Mouse (Mus musculus) liver, embryonic 15.5 days (tissue): Measurements from ENCODE around the gene Mzf1. TPM values are rescaled to one million over a fixed set of nuclear protein-coding genes. Genes with fewer than 3 reads are reported as not detected.
A peak's percentile ranks its signal among the peaks of the same experiment; 100 is the strongest.

Experiments
- ATAC-seq: fragments of 200-750 bp; cut with Nextera tagmentation; 2 replicates; pipeline ENCODE4 v1.8.0; 2017; ENCODE audit warnings: moderate number of reproducible peaks, mild to moderate bottlenecking, moderate library complexity; ENCODE audit not compliant: insufficient read depth
- H3K27ac ChIP-seq: fragments of 300-500 bp; sonication (generic); replicated peaks from 2 replicates; pipeline ENCODE4 v1.5.1; 2015; ENCODE audit warnings: mild to moderate bottlenecking, inconsistent platforms
- H3K27me3 ChIP-seq: fragments of 300-500 bp; sonication (generic); 2 replicates; pipeline ENCODE4 v1.6.1; 2015; ENCODE audit warnings: mild to moderate bottlenecking, inconsistent platforms
- H3K36me3 ChIP-seq: fragments of 300-500 bp; sonication (generic); replicated peaks from 2 replicates; pipeline ENCODE4 v1.6.1; 2015; ENCODE audit warnings: moderate library complexity, mild to moderate bottlenecking, inconsistent platforms
- H3K4me1 ChIP-seq: fragments of 300-500 bp; sonication (generic); replicated peaks from 2 replicates; pipeline ENCODE4 v1.6.1; 2015; ENCODE audit warnings: inconsistent platforms
- H3K4me2 ChIP-seq: fragments of 300-500 bp; sonication (generic); 2 replicates; pipeline ENCODE4 v1.6.1; 2015; ENCODE audit warnings: moderate library complexity, mild to moderate bottlenecking, inconsistent platforms
- H3K4me3 ChIP-seq: fragments of 300-500 bp; sonication (generic); replicated peaks from 2 replicates; pipeline ENCODE4 v1.5.1; 2015; ENCODE audit warnings: mild to moderate bottlenecking, inconsistent platforms
- H3K9ac ChIP-seq: fragments of 300-500 bp; sonication (generic); 2 replicates; pipeline ENCODE4 v1.6.1; 2015; ENCODE audit warnings: moderate library complexity, mild to moderate bottlenecking, inconsistent platforms
- H3K9me3 ChIP-seq: fragments of 300-500 bp; sonication (generic); replicated peaks from 2 replicates; pipeline ENCODE4 v1.6.1; 2016; ENCODE audit warnings: inconsistent platforms
- WGBS: fragments of 180-500 bp; shearing (Covaris S2); methylation state at CpG from one replicate; pipeline ENCODE4 v1.1.7; 2015; ENCODE audit warnings: mixed read lengths; ENCODE audit not compliant: insufficient replicate concordance; 5-methylcytosine and 5-hydroxymethylcytosine counted together
- polyA plus RNA-seq: library from polyadenylated mRNA; unstranded; fragments of >200 nt; fragmentation: Nextera tagmentation; extraction: Ambion mirVana; gene quantifications from 2 replicates; pipeline ENCODE4 v1.2.1, GENCODE M21; 2015

The Mzf1 gene
- polyA plus RNA-seq, 1 experiment from 2014 or later = 0.37 TPM

DNA sequence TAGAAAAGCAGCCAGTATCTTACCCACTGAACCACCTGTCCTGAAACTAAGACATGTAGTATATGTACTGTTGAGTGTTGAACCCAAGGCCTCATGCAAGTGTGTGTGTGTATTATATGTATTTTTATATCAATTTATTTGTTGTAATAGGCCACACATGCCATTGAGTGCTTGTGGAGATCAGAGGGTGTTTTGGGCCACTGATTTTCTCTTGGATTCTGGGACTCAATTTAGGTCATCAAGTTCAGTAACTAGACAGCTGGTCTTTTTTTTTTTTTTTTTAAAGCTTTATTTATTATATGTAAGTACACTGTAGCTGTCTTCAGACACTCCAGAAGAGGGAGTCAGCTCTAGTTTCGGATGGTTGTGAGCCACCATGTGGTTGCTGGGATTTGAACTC, 39.3 kb downstream of the Mzf1 start:
- no peak for ATAC-seq
- no peak overlapping the region for H3K27ac ChIP-seq
- 63% methylated on average over 1 of the region's 1 CpGs for WGBS
- H3K4me2 ChIP-seq = no peak overlapping the region
- no peaks in the 10 kb centered on the region for H3K27me3 ChIP-seq
- no peaks in the 10 kb centered on the region for H3K36me3 ChIP-seq
- H3K4me3 ChIP-seq = no peak overlapping the region
- H3K9ac ChIP-seq = no peak overlapping the region
- peaks cover 43% of the 10 kb centered on the region for H3K4me1 ChIP-seq
- H3K9me3 ChIP-seq = no peaks in the 10 kb centered on the region

DNA sequence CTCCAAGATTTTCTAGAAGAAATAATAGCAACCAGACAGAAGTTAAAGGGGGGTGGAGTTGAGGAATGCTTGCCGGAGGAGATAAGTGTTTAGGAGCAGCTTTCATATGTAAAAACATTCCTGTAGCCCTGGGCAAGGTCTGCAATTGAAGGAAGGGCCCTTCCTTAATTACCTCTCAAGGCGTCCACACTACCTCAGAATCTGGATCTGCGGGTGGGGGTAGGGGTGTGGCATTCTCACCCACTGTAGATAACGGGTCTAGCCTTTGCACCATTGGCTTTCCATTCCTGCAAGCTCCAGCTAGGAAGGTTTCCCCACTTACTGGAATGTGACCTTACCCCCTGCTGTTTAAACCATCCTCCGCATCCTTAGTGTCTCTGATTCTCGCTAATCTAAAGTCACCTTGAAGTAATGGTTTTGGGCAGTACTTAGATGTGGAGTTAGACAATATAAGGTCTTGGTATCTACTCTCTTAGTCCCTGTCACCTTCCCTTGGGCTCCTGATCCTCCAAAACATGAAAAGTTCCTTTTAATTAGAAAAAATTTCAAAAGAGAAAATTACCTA, 40.2 kb downstream of the Mzf1 start:
- H3K4me2 ChIP-seq = no peak overlapping the region
- WGBS = 40% methylated on average over 6 of the region's 6 CpGs
- no peak overlapping the region for H3K9ac ChIP-seq
- H3K27me3 ChIP-seq = no peaks in the 10 kb centered on the region
- H3K27ac ChIP-seq = no peak overlapping the region
- H3K36me3 ChIP-seq = no peaks in the 10 kb centered on the region
- H3K4me3 ChIP-seq = no peak overlapping the region
- peaks cover 45% of the 10 kb centered on the region for H3K4me1 ChIP-seq
- no peak for ATAC-seq
- H3K9me3 ChIP-seq = no peaks in the 10 kb centered on the region

GRCm38 (mm10) chr7:13013671-13014070, 40.9 kb downstream of the Mzf1 start:
- H3K4me3 ChIP-seq = no peak overlapping the region
- no peaks in the 10 kb centered on the region for H3K27me3 ChIP-seq
- no peaks in the 10 kb centered on the region for H3K9me3 ChIP-seq
- H3K9ac ChIP-seq = no peak overlapping the region
- no peaks in the 10 kb centered on the region for H3K36me3 ChIP-seq
- H3K27ac ChIP-seq = no peak overlapping the region
- 63% methylated on average over 4 of the region's 4 CpGs for WGBS
- H3K4me2 ChIP-seq = no peak overlapping the region
- peaks cover 49% of the 10 kb centered on the region for H3K4me1 ChIP-seq
- no peak for ATAC-seq

DNA sequence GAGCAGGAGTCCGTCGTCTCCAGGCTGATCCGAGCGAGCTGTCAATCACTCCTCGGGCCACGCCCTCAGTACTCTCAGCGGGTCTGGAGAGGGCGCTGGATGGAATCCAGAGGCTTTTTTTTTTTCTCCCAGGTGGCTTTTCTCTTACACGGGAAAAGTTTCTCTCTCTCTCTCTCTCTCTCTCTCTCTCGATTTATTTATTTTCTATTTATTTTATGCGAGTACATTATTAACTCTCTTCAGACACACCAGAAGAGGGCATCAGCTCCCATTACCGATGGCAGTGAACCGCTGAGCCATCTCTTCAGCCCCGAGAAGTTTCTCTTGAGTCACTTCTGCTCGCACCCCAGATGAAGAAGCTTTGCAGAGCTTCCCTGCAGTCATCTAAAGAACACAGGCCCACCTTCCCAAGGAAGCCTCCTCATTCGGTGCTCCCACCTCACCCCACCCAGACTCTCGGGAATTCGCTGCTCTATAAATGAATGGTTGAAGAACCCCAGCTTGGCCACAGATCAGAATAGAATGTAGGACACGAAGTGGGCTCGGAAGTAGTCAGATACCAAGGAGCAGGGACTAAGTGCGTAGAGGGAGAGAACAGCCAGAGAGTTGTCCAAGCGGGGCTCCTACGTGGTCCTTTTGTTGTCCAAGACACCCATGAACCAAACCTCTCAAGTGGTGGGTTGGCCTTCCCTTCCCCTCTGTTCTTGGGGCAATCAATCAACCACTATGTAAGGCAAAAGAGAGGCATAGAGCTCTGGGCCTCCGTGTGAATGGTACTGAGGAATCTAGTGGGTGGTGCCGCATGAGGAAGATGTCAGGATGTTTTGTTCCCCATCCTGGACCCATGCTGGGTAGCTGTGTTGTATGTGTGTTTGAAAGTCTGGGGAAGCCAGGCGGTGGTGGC, 44.3 kb downstream of the Mzf1 start, which contains the start of gene Zbtb45:
Gene Zbtb45 (minus strand): TSS at position 30 of the 904 bp plus-strand sequence.
- Histone ChIP-seq H3K4me1 (peaks cover 36% of the 10 kb centered on the region), H3K36me3 (peaks cover 31% of the 10 kb centered on the region), H3K27me3 (no peaks in the 10 kb centered on the region), H3K4me3 (peak within 1 kb of the TSS; percentile 75), H3K27ac (peak within 1 kb of the TSS; percentile 96), H3K9me3 (no peaks in the 10 kb centered on the region), H3K4me2 (peak within 1 kb of the TSS; percentile 92), H3K9ac (peak within 1 kb of the TSS; percentile 85)
- peak; percentile 88 for ATAC-seq
- WGBS = 15% methylated on average over 26 of the region's 26 CpGs

DNA sequence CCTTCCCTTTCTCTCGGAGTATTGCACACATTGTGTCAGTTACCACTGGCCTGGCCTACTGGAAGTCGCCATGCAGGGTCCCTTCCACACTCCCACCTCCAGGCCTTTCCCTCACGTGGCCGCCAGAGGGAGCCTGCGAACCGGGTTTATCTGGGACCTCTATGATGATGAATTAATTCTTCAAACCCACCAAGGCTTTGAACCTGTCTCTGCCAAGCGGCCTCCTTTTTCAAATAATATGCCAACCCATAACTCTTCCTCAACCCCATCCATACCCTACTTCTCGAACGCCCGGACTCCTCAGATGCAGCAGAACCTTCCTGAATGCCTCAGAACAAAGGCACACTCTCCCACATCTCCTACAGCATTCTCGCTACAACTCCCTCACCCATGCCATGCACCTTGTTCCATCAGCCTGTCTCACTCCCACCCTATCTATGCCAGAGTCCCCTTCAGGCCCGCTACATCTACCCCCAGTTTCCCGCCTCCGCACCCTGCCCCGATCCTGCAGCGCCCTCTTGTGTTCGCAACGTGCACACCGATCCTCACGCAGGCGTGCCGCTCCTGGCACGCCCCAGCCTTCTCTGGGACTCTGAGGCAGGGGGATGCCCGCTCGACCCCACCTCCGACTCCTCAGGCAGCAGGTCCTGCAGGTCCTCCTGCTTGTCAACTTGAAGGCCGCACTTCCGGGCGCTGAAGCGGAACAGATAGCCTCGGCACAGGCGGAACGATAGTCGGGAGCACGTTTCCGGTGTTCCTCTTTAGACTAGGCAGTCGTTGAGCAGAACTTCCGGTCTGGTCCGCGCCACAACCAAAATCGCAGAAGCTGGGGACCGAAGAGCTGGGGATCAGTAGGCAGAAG, 45.2 kb downstream of the Mzf1 start:
- no peaks in the 10 kb centered on the region for H3K9me3 ChIP-seq
- peaks cover 34% of the 10 kb centered on the region for H3K4me1 ChIP-seq

DNA sequence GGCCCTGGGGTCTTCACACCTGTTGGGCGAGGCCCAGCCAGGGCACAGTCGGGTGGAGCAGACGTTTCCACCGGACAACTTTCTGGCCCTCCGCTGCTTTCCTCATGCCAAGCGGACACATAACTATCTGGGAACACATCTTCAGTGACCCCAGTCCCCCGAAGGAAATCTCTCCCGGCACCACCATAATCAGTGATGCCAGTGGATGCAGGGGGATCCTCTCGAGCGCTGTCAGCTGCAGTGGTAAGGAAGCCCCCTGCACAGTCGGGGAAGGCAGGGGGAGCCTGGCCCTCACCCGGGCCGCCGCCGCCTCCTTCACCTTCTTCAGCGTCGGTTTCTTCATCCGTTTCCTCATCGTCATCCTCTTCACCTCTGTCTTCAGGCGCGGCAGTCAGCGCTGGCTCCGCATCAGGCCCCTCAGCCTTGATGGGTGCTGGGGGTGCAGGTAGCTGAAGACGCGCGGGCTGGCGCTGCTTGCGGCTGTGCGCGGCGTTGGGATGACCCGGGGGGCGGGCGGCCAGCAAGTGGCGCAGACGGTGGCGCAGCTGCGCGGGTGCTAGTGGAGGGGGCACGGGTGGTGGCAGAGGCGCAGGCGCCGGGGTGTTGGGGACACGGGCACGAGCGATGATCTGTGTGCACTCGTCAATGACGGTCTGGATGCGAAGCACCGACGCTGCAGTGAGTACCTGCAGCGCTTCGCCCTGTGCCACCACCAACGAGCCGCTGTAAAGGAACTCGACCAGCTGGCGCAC, 47.0 kb downstream of the Mzf1 start:
- no peak overlapping the region for H3K27ac ChIP-seq
- H3K4me2 ChIP-seq = no peak overlapping the region
- no peak for ATAC-seq
- H3K9ac ChIP-seq = no peak overlapping the region
- 83% methylated on average over 57 of the region's 57 CpGs for WGBS
- H3K9me3 ChIP-seq = no peaks in the 10 kb centered on the region
- no peaks in the 10 kb centered on the region for H3K27me3 ChIP-seq
- no peak overlapping the region for H3K4me3 ChIP-seq
- H3K36me3 ChIP-seq = peaks cover 41% of the 10 kb centered on the region
- peaks cover 24% of the 10 kb centered on the region for H3K4me1 ChIP-seq

More for the DNA sequence above, 45.2 kb downstream of the Mzf1 start:
- H3K9ac ChIP-seq = peak overlapping the region; percentile 85
- peaks cover 37% of the 10 kb centered on the region for H3K36me3 ChIP-seq
- H3K4me2 ChIP-seq = peak overlapping the region; percentile 92
- peak overlapping the region; percentile 75 for H3K4me3 ChIP-seq
- under 1% methylated on average over 42 of the region's 42 CpGs for WGBS
- peak; percentile 87 for ATAC-seq
- H3K27me3 ChIP-seq = no peaks in the 10 kb centered on the region
- H3K27ac ChIP-seq = peak overlapping the region; percentile 96

- ATAC-seq = no peak
- H3K27me3 ChIP-seq = no peaks in the 10 kb centered on the region
- peaks cover 24% of the 10 kb centered on the region for H3K4me1 ChIP-seq
- no peaks in the 10 kb centered on the region for H3K9me3 ChIP-seq
- H3K36me3 ChIP-seq = peaks cover 41% of the 10 kb centered on the region
- no peak overlapping the region for H3K4me2 ChIP-seq
- no peak overlapping the region for H3K27ac ChIP-seq
- no peak overlapping the region for H3K9ac ChIP-seq
- 85% methylated on average over 10 of the region's 10 CpGs for WGBS
- H3K4me3 ChIP-seq = no peak overlapping the region
Measured at GRCm38 (mm10) chr7:13006531-13006930, 48.0 kb downstream of the Mzf1 start.

DNA sequence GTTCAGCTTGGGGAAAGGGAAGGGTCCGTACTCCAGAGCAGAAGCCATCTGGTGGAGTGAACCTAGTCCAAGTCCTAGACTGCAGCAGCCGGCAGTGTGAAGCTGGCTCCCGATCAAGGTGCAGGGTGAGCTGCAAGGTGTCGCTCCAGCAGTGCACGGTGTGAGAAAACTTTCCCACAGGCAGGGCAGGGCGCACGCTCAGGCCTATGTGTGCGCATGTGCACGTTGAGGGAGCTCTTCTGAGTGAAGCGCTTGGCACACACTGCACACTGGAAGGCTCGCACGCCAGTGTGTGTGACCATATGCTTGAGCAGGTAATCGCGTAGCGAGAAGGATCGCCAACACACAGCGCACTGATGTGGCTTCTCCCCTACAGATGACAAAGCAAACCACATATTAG, 48.6 kb downstream of the Mzf1 start:
- WGBS = 90% methylated on average over 17 of the region's 17 CpGs
- Histone ChIP-seq H3K4me2 (no peak overlapping the region), H3K36me3 (peaks cover 41% of the 10 kb centered on the region), H3K4me3 (no peak overlapping the region), H3K4me1 (peaks cover 24% of the 10 kb centered on the region), H3K9ac (no peak overlapping the region), H3K27me3 (no peaks in the 10 kb centered on the region), H3K27ac (no peak overlapping the region), H3K9me3 (no peaks in the 10 kb centered on the region)
- ATAC-seq = no peak

GRCm38 (mm10) chr7:13003380-13003779, 51.2 kb downstream of the Mzf1 start:
- 69% methylated on average over 5 of the region's 5 CpGs for WGBS
- Histone ChIP-seq H3K27ac (no peak overlapping the region), H3K36me3 (peaks cover 40% of the 10 kb centered on the region), H3K4me1 (peaks cover 4% of the 10 kb centered on the region), H3K9me3 (no peaks in the 10 kb centered on the region), H3K27me3 (no peaks in the 10 kb centered on the region), H3K4me2 (no peak overlapping the region), H3K4me3 (no peak overlapping the region), H3K9ac (no peak overlapping the region)
- no peak for ATAC-seq

DNA sequence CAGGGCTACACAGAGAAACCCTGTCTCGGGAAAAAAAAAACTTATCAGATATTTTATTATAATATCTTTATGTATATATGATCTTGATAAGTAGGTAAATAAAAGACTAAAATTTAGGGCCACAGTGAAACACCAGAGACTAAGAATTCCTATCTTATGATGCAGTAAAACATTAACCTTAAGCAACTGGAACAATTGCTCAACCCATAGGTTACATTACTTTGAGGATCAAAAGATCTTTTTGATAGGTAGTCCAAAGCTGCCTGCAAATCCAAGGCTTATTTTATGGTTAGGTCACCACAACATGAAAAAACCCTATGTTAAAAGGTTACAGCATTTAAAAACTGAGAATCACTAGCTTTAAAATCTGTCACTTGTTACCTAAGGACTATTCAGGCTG, 53.0 kb downstream of the Mzf1 start:
- H3K27ac ChIP-seq = no peak overlapping the region
- no peaks in the 10 kb centered on the region; the same call in 1 of the 2 replicates for H3K27me3 ChIP-seq

More for the DNA sequence above, 53.0 kb downstream of the Mzf1 start:
- no peak for ATAC-seq
- Histone ChIP-seq H3K4me3 (no peak overlapping the region), H3K36me3 (peaks cover 22% of the 10 kb centered on the region), H3K9ac (no peak overlapping the region), H3K9me3 (no peaks in the 10 kb centered on the region), H3K4me1 (no peaks in the 10 kb centered on the region), H3K4me2 (no peak overlapping the region)
- 31% methylated on average over 1 of the region's 1 CpGs for WGBS
